Mouse (Mus musculus): ENCODE measurements around the gene Ncor2.

Ncor2 gene

GRCm38 (mm10) chr5:125191608-125192007, 12.6 kb upstream of the Ncor2 start:
- DNase-seq (ENCODE audit: low read depth, low spot score) = no peak

- DNase-seq (ENCODE audit: low read depth, low spot score) = no peak
These were observed 11.2 kb upstream of the Ncor2 start for GRCm38 (mm10) chr5:125190105-125190813.

- peak; percentile 81 for DNase-seq (ENCODE audit: low read depth, low spot score)
These were observed 10.6 kb upstream of the Ncor2 start for GRCm38 (mm10) chr5:125189625-125190024.

GRCm38 (mm10) chr5:125188812-125189598, 10.0 kb upstream of the Ncor2 start:
- DNase-seq (ENCODE audit: low read depth, low spot score) = peak; percentile 98

- peak; percentile 86 for DNase-seq (ENCODE audit: low read depth, low spot score)
These were observed 5.8 kb upstream of the Ncor2 start for GRCm38 (mm10) chr5:125184826-125185225.

- peak; percentile 97 for DNase-seq (ENCODE audit: low read depth, low spot score)
These were observed 4.4 kb upstream of the Ncor2 start for GRCm38 (mm10) chr5:125183321-125184003.

GRCm38 (mm10) chr5:125180630-125181263, 1.7 kb upstream of the Ncor2 start:
- DNase-seq (ENCODE audit: low read depth, low spot score) = no peak

- peak; percentile 80 for DNase-seq (ENCODE audit: low read depth, low spot score)
These were observed 963 bp upstream of the Ncor2 start for GRCm38 (mm10) chr5:125179735-125180629.

- peak; percentile 81 for DNase-seq (ENCODE audit: low read depth, low spot score)
These were observed 630 bp downstream of the Ncor2 start for GRCm38 (mm10) chr5:125178171-125179006.

GRCm38 (mm10) chr5:125177481-125178134, 1.4 kb downstream of the Ncor2 start:
- peak; percentile 96 for DNase-seq (ENCODE audit: low read depth, low spot score)

GRCm38 (mm10) chr5:125176864-125177263, 2.2 kb downstream of the Ncor2 start:
- peak; percentile 56 for DNase-seq (ENCODE audit: low read depth, low spot score)

GRCm38 (mm10) chr5:125176370-125176766, 2.7 kb downstream of the Ncor2 start:
- DNase-seq (ENCODE audit: low read depth, low spot score) = no peak

- DNase-seq (ENCODE audit: low read depth, low spot score) = no peak
These were observed 3.2 kb downstream of the Ncor2 start for GRCm38 (mm10) chr5:125175673-125176369.

GRCm38 (mm10) chr5:125174726-125175672, 4.0 kb downstream of the Ncor2 start:
- DNase-seq (ENCODE audit: low read depth, low spot score) = no peak

- no peak for DNase-seq (ENCODE audit: low read depth, low spot score)
These were observed 5.2 kb downstream of the Ncor2 start for GRCm38 (mm10) chr5:125173868-125174267.

GRCm38 (mm10) chr5:125172831-125173615, 6.0 kb downstream of the Ncor2 start:
- no peak for DNase-seq (ENCODE audit: low read depth, low spot score)

- no peak for DNase-seq (ENCODE audit: low read depth, low spot score)
These were observed 7.8 kb downstream of the Ncor2 start for GRCm38 (mm10) chr5:125171259-125171658.
